Mouse (Mus musculus) testis, adult 2 months (tissue): Measurements from ENCODE around the gene Ppp1r18. TPM values are rescaled to one million over a fixed set of nuclear protein-coding genes. Genes with fewer than 3 reads are reported as not detected.
A peak's percentile ranks its signal among the peaks of the same experiment; 100 is the strongest.

Experiments used
- H3K27ac ChIP-seq: fragments of 200-500 bp; 2 replicates; pipeline ENCODE4 v1.5.1; 2012; ENCODE audit warnings: low read depth, low read length; ENCODE audit not compliant: control insufficient read depth, insufficient read depth
- H3K27me3 ChIP-seq: fragments of 200-500 bp; 2 replicates; pipeline ENCODE4 v1.6.1; 2012; ENCODE audit warnings: mild to moderate bottlenecking, low read length, moderate library complexity; ENCODE audit not compliant: control insufficient read depth, insufficient read depth
- H3K36me3 ChIP-seq: fragments of 200-500 bp; 2 replicates; pipeline ENCODE4 v1.6.1; 2012; ENCODE audit warnings: mild to moderate bottlenecking, low read length; ENCODE audit not compliant: control insufficient read depth, insufficient read depth
- H3K4me1 ChIP-seq: fragments of 200-500 bp; 2 replicates; pipeline ENCODE4 v1.6.1; 2012; ENCODE audit warnings: low read length; ENCODE audit not compliant: control insufficient read depth, insufficient read depth
- H3K4me3 ChIP-seq: fragments of 200-500 bp; 2 replicates; pipeline ENCODE4 v1.5.1; 2012; ENCODE audit warnings: low read depth, mild to moderate bottlenecking, low read length, moderate library complexity, mixed read lengths; ENCODE audit not compliant: control insufficient read depth
- CTCF ChIP-seq: fragments of 200-500 bp; IDR thresholded peaks from 2 replicates; pipeline ENCODE4 v1.5.1; 2012; ENCODE audit warnings: low read depth, mild to moderate bottlenecking, inconsistent platforms, low read length, moderate library complexity; ENCODE audit not compliant: control insufficient read depth, insufficient read depth, insufficient replicate concordance
- POLR2A ChIP-seq: fragments of 200-500 bp; IDR thresholded peaks from 2 replicates; pipeline ENCODE4 v1.6.1; 2012; ENCODE audit warnings: low read depth, mild to moderate bottlenecking, inconsistent platforms, low read length, moderate library complexity; ENCODE audit not compliant: control insufficient read depth
- polyA plus RNA-seq: library from polyadenylated mRNA; depleted of rRNA; stranded (reverse); fragments of >200 nt; gene quantifications from 2 replicates; pipeline ENCODE4 v1.2.3, GENCODE M21; 2012

Ppp1r18 gene
- polyA plus RNA-seq, 1 experiment = 34.1 TPM

- no peaks in the 10 kb centered on the region for H3K36me3 ChIP-seq
- H3K27me3 ChIP-seq = no peaks in the 10 kb centered on the region
- peaks cover 26% of the 10 kb centered on the region for H3K4me1 ChIP-seq
- no peak for TF ChIP-seq POLR2A
- TF ChIP-seq CTCF = no peak
- H3K4me3 ChIP-seq = peak overlapping the region; percentile 59
- no peak overlapping the region for H3K27ac ChIP-seq
These were observed 42.8 kb upstream of the Ppp1r18 start for GRCm38 (mm10) chr17:35822564-35822963.

- peak within 1 kb of the TSS; percentile 70 for H3K27ac ChIP-seq
- peaks cover 26% of the 10 kb centered on the region for H3K4me1 ChIP-seq
- H3K36me3 ChIP-seq = no peaks in the 10 kb centered on the region
- no peak for TF ChIP-seq CTCF
- TF ChIP-seq POLR2A = no peak
- no peaks in the 10 kb centered on the region for H3K27me3 ChIP-seq
- H3K4me3 ChIP-seq = peak within 1 kb of the TSS; percentile 88
These were observed 42.1 kb upstream of the Ppp1r18 start, which contains the start of gene Flot1 for GRCm38 (mm10) chr17:35822964-35823937. Gene Flot1, plus strand, starts transcription at chr17:35823230.

GRCm38 (mm10) chr17:35824402-35824801 lies 41.0 kb upstream of the Ppp1r18 start:
- TF ChIP-seq CTCF = no peak
- TF ChIP-seq POLR2A = no peak
- no peak overlapping the region for H3K4me3 ChIP-seq
- peaks cover 26% of the 10 kb centered on the region for H3K4me1 ChIP-seq
- H3K27ac ChIP-seq = no peak overlapping the region
- no peaks in the 10 kb centered on the region for H3K27me3 ChIP-seq
- no peaks in the 10 kb centered on the region for H3K36me3 ChIP-seq

GRCm38 (mm10) chr17:35825109-35825850 lies 40.1 kb upstream of the Ppp1r18 start:
- TF ChIP-seq CTCF (no peak), POLR2A (no peak)
- H3K36me3 ChIP-seq = no peaks in the 10 kb centered on the region
- no peak overlapping the region for H3K27ac ChIP-seq
- no peak overlapping the region for H3K4me3 ChIP-seq
- no peaks in the 10 kb centered on the region for H3K27me3 ChIP-seq
- H3K4me1 ChIP-seq = peaks cover 26% of the 10 kb centered on the region

GRCm38 (mm10) chr17:35829737-35830136 lies 35.7 kb upstream of the Ppp1r18 start:
- no peak overlapping the region for H3K4me3 ChIP-seq
- H3K36me3 ChIP-seq = no peaks in the 10 kb centered on the region
- no peak for TF ChIP-seq POLR2A
- peak; percentile 81; the same call in 1 of the 2 replicates for TF ChIP-seq CTCF
- H3K4me1 ChIP-seq = no peaks in the 10 kb centered on the region; the same call in 1 of the 2 replicates
- no peaks in the 10 kb centered on the region for H3K27me3 ChIP-seq
- H3K27ac ChIP-seq = no peak overlapping the region

GRCm38 (mm10) chr17:35832400-35833238 lies 32.8 kb upstream of the Ppp1r18 start:
- Histone ChIP-seq H3K4me3 (no peak overlapping the region), H3K36me3 (no peaks in the 10 kb centered on the region), H3K27ac (no peak overlapping the region), H3K27me3 (no peaks in the 10 kb centered on the region), H3K4me1 (peaks cover 9% of the 10 kb centered on the region)
- no peak for TF ChIP-seq POLR2A
- TF ChIP-seq CTCF = no peak
